Mouse (Mus musculus) neural tube, embryonic 13.5 days (tissue): ENCODE results near the gene Tpk1. TPM values are rescaled to one million over a fixed set of nuclear protein-coding genes. Genes with fewer than 3 reads are reported as not detected.

Experiments
- ATAC-seq: fragments of 200-750 bp; cut with Nextera tagmentation; 2 replicates; pipeline ENCODE4 v1.8.0; 2017; ENCODE audit warnings: low read depth, mild to moderate bottlenecking, moderate TSS enrichment, moderate library complexity
- H3K27ac ChIP-seq: fragments of 300-500 bp; sonication (generic); replicated peaks from 2 replicates; pipeline ENCODE4 v1.5.1; 2015; ENCODE audit warnings: moderate library complexity, mild to moderate bottlenecking, inconsistent platforms
- H3K27me3 ChIP-seq: fragments of 300-500 bp; sonication (generic); 2 replicates; pipeline ENCODE4 v1.6.1; 2015; ENCODE audit warnings: mild to moderate bottlenecking, inconsistent platforms
- H3K36me3 ChIP-seq: fragments of 300-500 bp; sonication (generic); 2 replicates; pipeline ENCODE4 v1.6.1; 2015; ENCODE audit warnings: mild to moderate bottlenecking, inconsistent platforms
- H3K4me1 ChIP-seq: fragments of 300-500 bp; sonication (generic); replicated peaks from 2 replicates; pipeline ENCODE4 v1.6.1; 2015; ENCODE audit warnings: inconsistent platforms
- H3K4me2 ChIP-seq: fragments of 300-500 bp; sonication (generic); 2 replicates; pipeline ENCODE4 v1.6.1; 2015; ENCODE audit warnings: inconsistent platforms, mild to moderate bottlenecking, moderate library complexity
- H3K4me3 ChIP-seq: fragments of 300-500 bp; sonication (generic); 2 replicates; pipeline ENCODE4 v1.5.1; 2015; ENCODE audit warnings: mild to moderate bottlenecking, inconsistent platforms
- H3K9ac ChIP-seq: fragments of 300-500 bp; sonication (generic); 2 replicates; pipeline ENCODE4 v1.6.1; 2015; ENCODE audit warnings: moderate library complexity, mild to moderate bottlenecking, inconsistent platforms
- H3K9me3 ChIP-seq: fragments of 300-500 bp; sonication (generic); 2 replicates; pipeline ENCODE4 v1.6.1; 2016; ENCODE audit warnings: inconsistent platforms
- WGBS: fragments of 180-500 bp; shearing (Covaris S2); methylation state at CpG from one replicate; pipeline ENCODE4 v1.1.7; 2015; 5-methylcytosine and 5-hydroxymethylcytosine counted together
- polyA plus RNA-seq: library from polyadenylated mRNA; unstranded; fragments of >200 nt; fragmentation: Nextera tagmentation; extraction: Ambion mirVana; gene quantifications from 2 replicates; pipeline ENCODE4 v1.2.1, GENCODE M21; 2015

Gene Tpk1
- polyA plus RNA-seq, 1 experiment from 2014 or later = 6.1 TPM

- Histone ChIP-seq H3K4me2 (no peak overlapping the region), H3K27me3 (no peaks in the 10 kb centered on the region), H3K27ac (no peak overlapping the region), H3K4me3 (no peak overlapping the region), H3K9me3 (no peaks in the 10 kb centered on the region), H3K9ac (no peak overlapping the region), H3K4me1 (no peaks in the 10 kb centered on the region), H3K36me3 (no peaks in the 10 kb centered on the region)
- no peak for ATAC-seq
Measured at GRCm38 (mm10) chr6:43312546-43312945, 353.5 kb downstream of the Tpk1 start.

- Histone ChIP-seq H3K4me2 (no peak overlapping the region), H3K4me1 (no peaks in the 10 kb centered on the region), H3K36me3 (no peaks in the 10 kb centered on the region), H3K9ac (no peak overlapping the region), H3K9me3 (no peaks in the 10 kb centered on the region), H3K27ac (no peak overlapping the region), H3K4me3 (no peak overlapping the region), H3K27me3 (no peaks in the 10 kb centered on the region)
- no peak for ATAC-seq
- WGBS = 85% methylated on average over 6 of the region's 6 CpGs
Measured at GRCm38 (mm10) chr6:43310071-43310470, 356.0 kb downstream of the Tpk1 start.

- no peak within 1 kb of the TSS for H3K4me2 ChIP-seq
- no peak within 1 kb of the TSS for H3K4me3 ChIP-seq
- H3K36me3 ChIP-seq = no peaks in the 10 kb centered on the region
- H3K9ac ChIP-seq = no peak within 1 kb of the TSS
- H3K27ac ChIP-seq = no peak within 1 kb of the TSS
- no peaks in the 10 kb centered on the region for H3K9me3 ChIP-seq
- H3K4me1 ChIP-seq = no peaks in the 10 kb centered on the region
- ATAC-seq = no peak
- no peaks in the 10 kb centered on the region for H3K27me3 ChIP-seq
- 71% methylated on average over 16 of the region's 16 CpGs for WGBS
Measured at GRCm38 (mm10) chr6:43309454-43309853, 356.6 kb downstream of the Tpk1 start, which contains the start of gene Nobox. TSS of gene Nobox (minus strand) at chr6:43309554.

- no peaks in the 10 kb centered on the region for H3K9me3 ChIP-seq
- H3K27me3 ChIP-seq = no peaks in the 10 kb centered on the region
- 30% methylated on average over 2 of the region's 2 CpGs for WGBS
- H3K4me3 ChIP-seq = no peak overlapping the region
- H3K4me2 ChIP-seq = no peak overlapping the region
- peak; percentile 50; the same call in 1 of the 2 replicates for ATAC-seq
- 0 out of 2 replicates have a peak, but pooled peaks cover 6% of the 10 kb centered on the region for H3K4me1 ChIP-seq
- H3K27ac ChIP-seq = no peak overlapping the region
- H3K36me3 ChIP-seq = no peaks in the 10 kb centered on the region
- no peak overlapping the region for H3K9ac ChIP-seq
Measured at GRCm38 (mm10) chr6:43297508-43297850, 368.6 kb downstream of the Tpk1 start.

GRCm38 (mm10) chr6:43296798-43297507, 369.1 kb downstream of the Tpk1 start:
- Histone ChIP-seq H3K27me3 (no peaks in the 10 kb centered on the region), H3K9me3 (no peaks in the 10 kb centered on the region), H3K4me3 (no peak overlapping the region), H3K9ac (no peak overlapping the region), H3K27ac (no peak overlapping the region), H3K4me1 (0 out of 2 replicates have a peak, but pooled peaks cover 6% of the 10 kb centered on the region), H3K36me3 (no peaks in the 10 kb centered on the region), H3K4me2 (no peak overlapping the region)
- 42% methylated on average over 7 of the region's 7 CpGs for WGBS
- ATAC-seq = peak; percentile 78; the same call in 1 of the 2 replicates

- Histone ChIP-seq H3K4me3 (no peak overlapping the region), H3K9me3 (no peaks in the 10 kb centered on the region), H3K4me2 (no peak overlapping the region), H3K27me3 (no peaks in the 10 kb centered on the region), H3K4me1 (0 out of 2 replicates have a peak, but pooled peaks cover 6% of the 10 kb centered on the region), H3K9ac (no peak overlapping the region), H3K36me3 (no peaks in the 10 kb centered on the region), H3K27ac (no peak overlapping the region)
- ATAC-seq = no peak
- WGBS = 52% methylated on average over 5 of the region's 5 CpGs
Measured at GRCm38 (mm10) chr6:43295908-43296307, 370.2 kb downstream of the Tpk1 start.
